ENCODE assay signal across 9 mouse cellular contexts in the genomic region with DNA sequence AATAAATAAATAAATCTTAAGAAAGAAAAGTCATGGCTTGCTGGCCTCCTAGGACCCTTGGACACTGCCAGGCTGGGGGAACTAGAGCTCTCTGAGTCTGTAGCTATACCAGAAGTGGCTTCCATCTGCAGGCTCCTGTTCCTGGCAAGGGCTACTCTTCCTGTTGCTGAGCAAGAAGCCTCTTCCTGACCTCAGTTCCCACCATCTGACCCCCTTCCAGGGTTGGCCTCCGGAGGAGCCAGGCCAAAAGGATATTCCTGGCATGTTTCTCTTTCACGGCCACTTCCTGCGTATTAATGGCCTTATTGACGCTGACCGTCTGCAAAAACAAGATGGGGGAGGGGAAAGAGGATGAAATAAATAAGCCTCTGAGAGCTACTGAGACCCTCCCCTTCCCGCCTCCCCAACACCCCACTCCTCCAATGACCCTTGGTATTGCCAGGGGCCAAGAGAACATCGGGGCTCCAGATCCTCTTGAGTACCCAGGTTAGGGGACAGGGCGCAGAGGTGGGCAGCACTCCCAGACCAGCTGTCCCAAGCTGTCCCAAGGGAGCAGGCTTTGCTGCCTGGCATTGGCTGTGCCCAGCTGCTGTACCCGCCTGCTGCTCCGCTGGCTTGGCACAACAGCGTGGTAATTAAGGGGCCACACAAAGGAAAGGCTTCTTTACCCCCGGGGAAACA.
A peak's percentile ranks its signal among the peaks of the same experiment; 100 is the strongest.
DNase-seq lines count a peak whose midpoint lies in the region; ATAC-seq and TF ChIP-seq lines count a peak whose summit lies in the region.
"Had no signal": no experiment of that assay in that cellular context is flagged by ENCODE, and none has a peak within 500 bp of the region (broad histone marks: within the 10 kb centered on the region; RNA-seq: fewer than 3 reads in every experiment).

No protein-coding gene starts in this region.

- no peak overlapping the region for H3K4me2 ChIP-seq in forebrain, embryonic 14.5 days (ENCODE audit: low read length)
- H3K4me2 ChIP-seq in heart, embryonic 16.5 days (ENCODE audit: low read depth, low read length): no peak overlapping the region
- H3K4me2 ChIP-seq in lung, embryonic 14.5 days: no peak overlapping the region
- no peak overlapping the region for H3K4me2 ChIP-seq in stomach, embryonic 15.5 days

- H3K4me3 ChIP-seq in forebrain, embryonic 14.5 days (ENCODE audit: low read depth, low read length): no peak overlapping the region
- H3K4me3 ChIP-seq in heart, embryonic 16.5 days (ENCODE audit: low read length): no peak overlapping the region
- no peak overlapping the region for H3K4me3 ChIP-seq in lung, embryonic 14.5 days (ENCODE audit: low read depth, low read length)
- no peak overlapping the region for H3K4me3 ChIP-seq in stomach, embryonic 15.5 days (replicated peaks)

- peak; percentile 70 for DNase-seq in right cerebral cortex, adult 18-20 months
- no peak for DNase-seq in right cerebral cortex, postnatal 14 days
- DNase-seq in forebrain, embryonic 14.5 days (ENCODE audit: low spot score): peak; percentile 67
- peak; percentile 45 to 63 for DNase-seq in layer of hippocampus, adult 18-20 months (ENCODE audit: low spot score in 2 of 2)
- peak; percentile 47 for DNase-seq in lung, embryonic 14.5 days
- DNase-seq in thymus, postnatal 25 days: no peak

- TF ChIP-seq CTCF in lung, embryonic 14.5 days (IDR thresholded peaks at IDR 0.05; ENCODE audit: low read depth): no peak

- ATAC-seq in forebrain, embryonic 14.5 days: peak; percentile 55; the same call in 1 of the 2 replicates
- ATAC-seq in heart, embryonic 16.5 days (replicated peaks; ENCODE audit: extremely low read depth, insufficient read depth, low FRiP score): 0 out of 2 replicates have a peak, but pooled peaks have one; percentile 52
- no peak for ATAC-seq in lung, embryonic 14.5 days (ENCODE audit: insufficient read depth)
- ATAC-seq in stomach, embryonic 15.5 days (ENCODE audit: insufficient read depth, low FRiP score, low read depth): no peak; the same call in 1 of the 2 replicates

- no peaks in the 10 kb centered on the region for H3K27me3 ChIP-seq in forebrain, embryonic 14.5 days (replicated peaks; ENCODE audit: control insufficient read depth, insufficient read depth, low read length)
- H3K27me3 ChIP-seq in heart, embryonic 16.5 days (ENCODE audit: control insufficient read depth, insufficient read depth, low read length): no peaks in the 10 kb centered on the region
- H3K27me3 ChIP-seq in lung, embryonic 14.5 days (ENCODE audit: insufficient read depth, low read length): no peaks in the 10 kb centered on the region
- H3K27me3 ChIP-seq in stomach, embryonic 15.5 days (replicated peaks): no peaks in the 10 kb centered on the region

- H3K36me3 ChIP-seq in forebrain, embryonic 14.5 days (ENCODE audit: control insufficient read depth, insufficient read depth, low read length): peaks cover 11% of the 10 kb centered on the region; the same call in 1 of the 2 replicates
- H3K36me3 ChIP-seq in heart, embryonic 16.5 days (ENCODE audit: control insufficient read depth, insufficient read depth): peaks cover 22% of the 10 kb centered on the region
- peaks cover 21% of the 10 kb centered on the region for H3K36me3 ChIP-seq in lung, embryonic 14.5 days (ENCODE audit: insufficient read depth)
- no peaks in the 10 kb centered on the region; the same call in 1 of the 2 replicates for H3K36me3 ChIP-seq in stomach, embryonic 15.5 days
- H3K36me3 ChIP-seq: G1E had no signal

- 64% methylated on average over 12 of the region's 12 CpGs for WGBS in forebrain, embryonic 14.5 days
- WGBS in heart, embryonic 16.5 days: 80% methylated on average over 12 of the region's 12 CpGs
- 81% methylated on average over 12 of the region's 12 CpGs for WGBS in lung, embryonic 14.5 days
- 83% methylated on average over 12 of the region's 12 CpGs for WGBS in stomach, embryonic 15.5 days

- peaks cover 4% of the 10 kb centered on the region; the same call in 1 of the 2 replicates for H3K4me1 ChIP-seq in forebrain, embryonic 14.5 days (ENCODE audit: control insufficient read depth, insufficient read depth, low read length)
- H3K4me1 ChIP-seq in heart, embryonic 16.5 days (ENCODE audit: control insufficient read depth, insufficient read depth, low read length): peaks cover 2% of the 10 kb centered on the region
- no peaks in the 10 kb centered on the region for H3K4me1 ChIP-seq in lung, embryonic 14.5 days (ENCODE audit: insufficient read depth)
- 0 out of 2 replicates have a peak, but pooled peaks cover 7% of the 10 kb centered on the region for H3K4me1 ChIP-seq in stomach, embryonic 15.5 days

- no peak overlapping the region for H3K9ac ChIP-seq in forebrain, embryonic 14.5 days (ENCODE audit: low read length)
- H3K9ac ChIP-seq in heart, embryonic 16.5 days (ENCODE audit: low read length): no peak overlapping the region
- no peak overlapping the region for H3K9ac ChIP-seq in lung, embryonic 14.5 days
- H3K9ac ChIP-seq in stomach, embryonic 15.5 days: no peak overlapping the region

- H3K9me3 ChIP-seq in forebrain, embryonic 14.5 days (replicated peaks; ENCODE audit: control insufficient read depth, low read length): no peaks in the 10 kb centered on the region
- no peaks in the 10 kb centered on the region for H3K9me3 ChIP-seq in heart, embryonic 16.5 days (replicated peaks; ENCODE audit: control insufficient read depth, low read length)
- H3K9me3 ChIP-seq in lung, embryonic 14.5 days (ENCODE audit: low read depth, low read length): no peaks in the 10 kb centered on the region
- H3K9me3 ChIP-seq in stomach, embryonic 15.5 days: no peaks in the 10 kb centered on the region
- H3K9me3 ChIP-seq: G1E had no signal

- H3K27ac ChIP-seq in forebrain, embryonic 14.5 days (ENCODE audit: low read depth, low read length): peak overlapping the region; percentile 35; the same call in 1 of the 2 replicates
- peak overlapping the region; percentile 59 for H3K27ac ChIP-seq in heart, embryonic 16.5 days (ENCODE audit: low read length)
- H3K27ac ChIP-seq in lung, embryonic 14.5 days (ENCODE audit: low read depth): no peak overlapping the region
- peak overlapping the region; percentile 59 for H3K27ac ChIP-seq in stomach, embryonic 15.5 days

Comparison
In these comparisons a context has a peak if more than half of its experiments do, and no peak if none do; other contexts are left out.
1. DNase-seq: peak in right cerebral cortex, adult 18-20 months (single experiment), forebrain, embryonic 14.5 days (single experiment), layer of hippocampus, adult 18-20 months (2 of 2) and lung, embryonic 14.5 days (single experiment); none in right cerebral cortex, postnatal 14 days (single experiment) and thymus, postnatal 25 days (single experiment).
2. ATAC-seq: peak in forebrain, embryonic 14.5 days (single experiment) and heart, embryonic 16.5 days (single experiment); none in lung, embryonic 14.5 days (single experiment) and stomach, embryonic 15.5 days (single experiment).